Mouse (Mus musculus): ENCODE results near the gene Ctc1. TPM values are rescaled to one million over a fixed set of nuclear protein-coding genes. Genes with fewer than 3 reads are reported as not detected.

The Ctc1 gene
- polyA plus RNA-seq, 1 experiment, result 29.1 TPM

DNA sequence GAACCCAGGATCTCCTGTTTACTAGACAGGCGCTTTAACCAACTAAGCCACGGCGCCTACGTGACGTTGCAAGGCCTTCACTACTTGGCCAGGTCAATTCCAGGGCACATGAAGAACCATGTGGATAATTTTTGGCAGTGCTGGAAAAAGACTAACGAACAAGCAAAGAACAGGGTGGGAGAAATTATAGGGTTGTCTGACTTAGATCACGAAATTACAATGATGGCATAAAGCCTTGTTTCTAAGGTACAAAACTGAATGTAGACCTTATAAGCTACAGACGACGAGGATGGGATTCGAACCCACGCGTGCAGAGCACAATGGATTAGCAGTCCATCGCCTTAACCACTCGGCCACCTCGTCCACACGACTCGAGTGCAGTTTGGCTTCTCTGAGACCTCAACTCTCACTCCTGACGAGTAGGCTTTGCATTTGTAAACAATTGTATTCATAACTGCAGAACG lies 47.1 kb downstream of the Ctc1 start:
- H3K4me3 ChIP-seq, result peak overlapping the region; percentile 66
- H3K36me3 ChIP-seq (ENCODE audit: control insufficient read depth, insufficient read depth), result no peaks in the 10 kb centered on the region
- H3ac ChIP-seq (ENCODE audit: control insufficient read depth, insufficient read length), result no peak overlapping the region
- no peaks in the 10 kb centered on the region for H3K27me3 ChIP-seq (ENCODE audit: control insufficient read depth, insufficient read depth, insufficient read length)
- peak overlapping the region; percentile 88 for H3K4me2 ChIP-seq (ENCODE audit: low read depth)
- H3K79me2 ChIP-seq (ENCODE audit: control insufficient read depth, insufficient read depth), result peaks cover 19% of the 10 kb centered on the region
- TF ChIP-seq MYOD1 (IDR thresholded peaks at IDR 0.05; ENCODE audit: control insufficient read depth in 1 of 3, insufficient read length in 2 of 3, low read depth in 2 of 3), result no peak
- TF ChIP-seq TCF12 (IDR thresholded peaks at IDR 0.05; ENCODE audit: insufficient read depth, poor library complexity, severe bottlenecking), result no peak
- TF ChIP-seq SRF (IDR thresholded peaks at IDR 0.05; ENCODE audit: control insufficient read depth, insufficient read length, low read depth), result peak; percentile 58
- TF ChIP-seq MAX (IDR thresholded peaks at IDR 0.05; ENCODE audit: low read depth), result no peak
- TF ChIP-seq E2F4 (IDR thresholded peaks at IDR 0.05; ENCODE audit: insufficient read depth), result peak; percentile 29

DNA sequence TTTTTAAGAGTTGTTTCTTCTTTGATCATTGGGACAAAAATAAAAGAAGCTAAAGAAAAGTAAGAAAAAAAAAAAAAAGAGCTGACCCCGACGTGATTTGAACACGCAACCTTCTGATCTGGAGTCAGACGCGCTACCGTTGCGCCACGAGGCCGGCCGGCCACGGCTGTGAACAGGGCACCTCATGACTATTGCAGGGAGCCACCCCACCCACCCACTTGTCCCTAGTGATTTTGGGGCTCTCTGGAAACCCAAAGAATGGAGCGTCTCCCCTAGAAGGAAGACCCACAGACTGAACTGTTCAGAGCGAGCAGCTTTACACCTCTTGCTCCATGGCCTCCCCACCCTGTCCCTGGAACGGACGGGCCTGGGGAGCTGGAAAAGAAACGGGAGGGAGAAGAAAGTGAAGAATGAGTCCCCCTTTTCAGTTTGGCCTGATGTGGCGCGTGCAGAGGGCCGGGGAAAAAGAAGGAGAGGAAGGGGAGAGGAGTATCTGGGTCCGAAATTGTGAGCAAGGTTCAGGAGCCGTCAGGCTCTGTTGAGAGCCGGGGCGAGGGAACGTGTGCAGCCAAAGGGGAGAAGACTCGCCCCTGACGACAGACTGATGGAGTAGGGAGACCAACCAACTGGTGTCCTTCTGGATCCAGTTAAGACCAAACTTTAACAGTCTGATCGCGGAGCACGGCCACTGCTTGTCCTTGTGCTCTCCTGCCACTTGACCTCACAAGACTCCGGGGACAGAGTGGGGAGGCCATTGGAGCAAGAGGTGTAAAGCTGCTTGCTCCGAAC lies 47.9 kb downstream of the Ctc1 start:
- H3K4me3 ChIP-seq, result peak overlapping the region; percentile 66
- no peaks in the 10 kb centered on the region for H3K27me3 ChIP-seq (ENCODE audit: control insufficient read depth, insufficient read depth, insufficient read length)
- H3K4me2 ChIP-seq (ENCODE audit: low read depth), result peak overlapping the region; percentile 86
- TF ChIP-seq USF1 (IDR thresholded peaks at IDR 0.05; ENCODE audit: low read depth), result no peak
- no peak for TF ChIP-seq MYOG (IDR thresholded peaks at IDR 0.05; ENCODE audit: control insufficient read depth in 1 of 3, insufficient read depth in 1 of 3, insufficient read length in 2 of 3, low read depth in 2 of 3)
- TF ChIP-seq E2F4 (IDR thresholded peaks at IDR 0.05; ENCODE audit: insufficient read depth), result no peak
- TF ChIP-seq CEBPB (IDR thresholded peaks at IDR 0.05; ENCODE audit: insufficient read depth, poor library complexity, severe bottlenecking), result no peak
- no peak for TF ChIP-seq SRF (IDR thresholded peaks at IDR 0.05; ENCODE audit: control insufficient read depth, insufficient read length, low read depth)
- no peak for TF ChIP-seq REST (IDR thresholded peaks at IDR 0.05; ENCODE audit: insufficient read depth, insufficient read length)
- no peak for TF ChIP-seq POLR2AphosphoS2 (IDR thresholded peaks at IDR 0.05; ENCODE audit: insufficient read length, low read depth)
- TF ChIP-seq TCF12 (IDR thresholded peaks at IDR 0.05; ENCODE audit: insufficient read depth, poor library complexity, severe bottlenecking), result no peak
- no peak for TF ChIP-seq TCF3 (IDR thresholded peaks at IDR 0.05; ENCODE audit: insufficient read length, low read depth)
- TF ChIP-seq POLR2A (IDR thresholded peaks at IDR 0.05; ENCODE audit: insufficient read length, low read depth), result no peak
- TF ChIP-seq MAX (IDR thresholded peaks at IDR 0.05; ENCODE audit: low read depth), result no peak
- TF ChIP-seq MYOD1 (IDR thresholded peaks at IDR 0.05; ENCODE audit: control insufficient read depth in 1 of 3, insufficient read length in 2 of 3, low read depth in 2 of 3), result no peak
- peak overlapping the region; percentile 18 for H3ac ChIP-seq (ENCODE audit: control insufficient read depth, insufficient read length)
- H3K79me2 ChIP-seq (ENCODE audit: control insufficient read depth, insufficient read depth), result peaks cover 11% of the 10 kb centered on the region
- no peaks in the 10 kb centered on the region for H3K36me3 ChIP-seq (ENCODE audit: control insufficient read depth, insufficient read depth)

DNA sequence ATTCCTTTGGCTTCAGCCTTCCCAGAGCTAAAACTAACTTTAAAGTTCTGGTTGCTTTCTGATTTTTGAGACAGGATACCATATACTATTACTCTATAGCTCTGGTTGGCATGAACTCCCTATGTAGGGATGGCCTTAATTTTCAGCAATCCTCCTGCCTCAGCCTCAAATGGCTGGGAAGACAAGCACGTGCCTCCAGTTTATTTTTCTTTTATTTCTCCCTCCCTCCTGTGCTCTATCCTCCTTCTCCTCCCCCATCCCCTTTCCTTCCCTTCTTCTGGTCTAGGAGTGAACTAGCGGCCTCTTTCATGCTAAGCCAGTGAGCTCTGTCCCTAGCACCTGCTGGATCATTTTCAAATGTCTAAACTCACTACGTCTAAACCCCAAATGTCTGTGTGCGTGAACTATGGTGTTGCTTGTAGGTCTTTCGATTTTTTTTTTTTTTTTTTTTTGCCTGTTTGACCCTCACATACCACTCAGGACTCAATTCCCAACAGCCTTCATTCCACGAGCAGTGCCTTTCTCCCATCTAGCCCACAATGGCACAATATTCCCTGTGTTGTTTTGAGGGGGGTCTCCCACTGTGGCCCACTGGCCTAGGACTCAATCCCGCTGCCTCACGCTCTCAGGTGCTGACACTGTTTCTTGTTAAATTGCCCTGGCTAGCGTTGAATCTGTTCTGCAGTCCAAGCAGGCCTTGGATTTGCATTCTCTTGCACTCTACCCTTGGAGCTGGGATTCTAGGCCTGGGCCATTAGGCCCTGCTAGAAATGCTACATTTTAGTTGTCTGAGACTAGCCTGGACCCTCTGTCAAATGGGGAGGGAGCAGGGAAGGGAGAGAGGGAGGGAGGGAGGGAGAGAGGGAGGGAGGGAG lies 48.8 kb downstream of the Ctc1 start:
- H3K4me2 ChIP-seq (ENCODE audit: low read depth), result peak overlapping the region; percentile 86
- TF ChIP-seq POLR2A (IDR thresholded peaks at IDR 0.05; ENCODE audit: insufficient read length, low read depth), result no peak
- TF ChIP-seq POLR2AphosphoS2 (IDR thresholded peaks at IDR 0.05; ENCODE audit: insufficient read length, low read depth), result no peak
- H3ac ChIP-seq (ENCODE audit: control insufficient read depth, insufficient read length), result peak overlapping the region; percentile 18
- peaks cover 10% of the 10 kb centered on the region for H3K79me2 ChIP-seq (ENCODE audit: control insufficient read depth, insufficient read depth)
- H3K27me3 ChIP-seq (ENCODE audit: control insufficient read depth, insufficient read depth, insufficient read length), result no peaks in the 10 kb centered on the region
- peak overlapping the region; percentile 66 for H3K4me3 ChIP-seq
- H3K36me3 ChIP-seq (ENCODE audit: control insufficient read depth, insufficient read depth), result no peaks in the 10 kb centered on the region

DNA sequence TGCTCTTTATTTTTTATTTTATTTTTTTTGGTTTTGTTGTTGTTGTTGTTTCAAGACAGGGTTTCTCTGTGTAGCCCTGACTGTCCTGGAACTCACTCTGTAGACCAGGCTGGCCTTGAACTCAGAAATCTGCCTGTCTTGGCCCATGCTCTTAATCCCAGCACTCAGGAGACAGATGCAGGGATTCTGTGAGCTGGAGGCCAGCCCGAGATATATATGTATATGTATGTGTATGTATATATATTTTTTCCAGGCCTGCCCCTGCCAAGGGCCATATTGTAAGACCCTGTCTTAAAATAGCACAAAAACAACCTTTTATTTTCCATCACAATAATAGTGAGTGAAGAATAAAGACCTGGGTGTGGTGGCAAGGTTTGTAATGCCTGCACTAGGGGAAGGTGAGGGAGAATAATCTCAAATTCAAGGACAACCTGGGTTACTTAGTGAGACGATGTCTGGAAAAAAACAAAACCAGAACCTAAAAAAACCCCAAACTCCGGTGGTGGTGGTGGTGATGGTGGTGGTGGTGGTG lies 49.7 kb downstream of the Ctc1 start:
- Histone ChIP-seq H3ac (ENCODE audit: control insufficient read depth, insufficient read length) (no peak overlapping the region), H3K36me3 (ENCODE audit: control insufficient read depth, insufficient read depth) (no peaks in the 10 kb centered on the region), H3K4me3 (no peak overlapping the region), H3K4me2 (ENCODE audit: low read depth) (no peak overlapping the region), H3K27me3 (ENCODE audit: control insufficient read depth, insufficient read depth, insufficient read length) (no peaks in the 10 kb centered on the region), H3K79me2 (ENCODE audit: control insufficient read depth, insufficient read depth) (peaks cover 10% of the 10 kb centered on the region)
- TF ChIP-seq MAX (IDR thresholded peaks at IDR 0.05; ENCODE audit: low read depth) (no peak), MYOD1 (IDR thresholded peaks at IDR 0.05; ENCODE audit: control insufficient read depth in 1 of 3, insufficient read length in 2 of 3, low read depth in 2 of 3) (no peak), REST (IDR thresholded peaks at IDR 0.05; ENCODE audit: insufficient read depth, insufficient read length) (no peak), POLR2A (IDR thresholded peaks at IDR 0.05; ENCODE audit: insufficient read length, low read depth) (no peak), POLR2AphosphoS2 (IDR thresholded peaks at IDR 0.05; ENCODE audit: insufficient read length, low read depth) (no peak), TCF12 (IDR thresholded peaks at IDR 0.05; ENCODE audit: insufficient read depth, poor library complexity, severe bottlenecking) (no peak), USF1 (IDR thresholded peaks at IDR 0.05; ENCODE audit: low read depth) (no peak)

Measured in myocyte (in vitro differentiated cells).